Mouse (Mus musculus): ENCODE data around the gene Hacl1. TPM values are rescaled to one million over a fixed set of nuclear protein-coding genes. Genes with fewer than 3 reads are reported as not detected.
"Not testable (repeated sequence)": the region's sequence is repeated elsewhere in the genome, so short reads cannot be mapped to it uniquely, and the experiment has no call there.

Hacl1 gene
- total RNA-seq, 4 experiments from 2014 or later: 5.9 to 7.6 (median 6.4) TPM

- DNase-seq (ENCODE audit: low spot score in 2 of 2): no peak
Measured at GRCm38 (mm10) chr14:31641506-31642155, 545 bp upstream of the Hacl1 start.

- DNase-seq (ENCODE audit: low spot score in 2 of 2): no peak
Measured at GRCm38 (mm10) chr14:31640346-31640889, 668 bp downstream of the Hacl1 start, which contains the start of gene Gm49387. Gm49387 (minus strand) TSS chr14:31640878.

GRCm38 (mm10) chr14:31630677-31631076 is 10.4 kb downstream of the Hacl1 start:
- no peak for DNase-seq (ENCODE audit: low spot score in 2 of 2)

GRCm38 (mm10) chr14:31622748-31623147 is 18.3 kb downstream of the Hacl1 start:
- no peak for DNase-seq (ENCODE audit: low spot score in 2 of 2)

DNA sequence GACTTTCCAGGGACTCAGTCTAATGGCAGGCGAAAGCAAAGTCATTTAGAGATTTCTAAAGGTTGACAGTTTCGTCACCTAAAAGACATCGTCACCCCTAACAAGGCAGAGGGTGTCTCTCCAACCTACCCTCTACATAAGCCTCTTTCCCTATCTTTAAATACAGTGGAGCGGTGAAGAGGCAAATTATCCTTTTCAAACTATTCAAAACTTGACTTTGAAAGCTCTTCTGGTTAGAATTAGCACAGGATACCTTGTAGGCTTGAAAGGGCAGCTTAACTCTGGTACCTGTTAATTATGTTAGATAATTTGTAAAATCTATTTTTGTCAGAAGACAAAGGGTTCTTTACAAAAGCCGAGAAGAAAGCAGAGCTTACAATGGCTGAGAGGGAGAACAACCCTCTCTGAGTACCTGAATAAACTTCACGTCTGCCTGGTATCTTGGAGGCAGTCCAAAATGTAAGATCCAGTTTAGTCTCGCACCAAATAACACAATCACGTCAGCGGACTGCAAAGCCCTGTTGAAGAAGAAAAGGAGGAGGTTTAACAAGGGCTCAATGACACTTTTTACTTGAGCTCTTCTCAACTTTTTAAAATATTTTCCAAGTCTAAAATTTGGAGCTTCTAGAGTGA is 20.4 kb downstream of the Hacl1 start:
- DNase-seq (ENCODE audit: low spot score in 2 of 2): no peak

- DNase-seq (ENCODE audit: low spot score in 2 of 2): no peak
Measured at GRCm38 (mm10) chr14:31617997-31618396, 23.1 kb downstream of the Hacl1 start.

DNA sequence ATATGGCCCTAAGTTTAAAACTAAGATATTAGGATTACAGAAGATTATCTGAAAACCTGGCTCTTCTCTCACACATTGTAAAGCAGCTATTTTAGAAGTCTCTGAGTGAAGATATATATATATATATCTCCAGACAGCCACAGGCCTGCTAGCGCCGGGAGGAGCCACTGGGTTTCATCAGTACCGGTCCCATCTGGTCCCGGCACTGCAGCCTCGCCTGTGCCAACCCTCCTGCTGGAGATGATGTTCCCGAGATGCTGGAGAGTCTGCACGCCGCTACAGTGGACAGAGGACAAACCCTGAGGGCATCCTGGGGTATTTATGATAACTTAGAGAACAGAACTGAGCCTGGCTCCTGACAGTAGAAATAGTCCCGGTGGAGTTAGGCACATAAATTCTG is 23.9 kb downstream of the Hacl1 start:
- DNase-seq (ENCODE audit: low spot score in 2 of 2): no peak

DNA sequence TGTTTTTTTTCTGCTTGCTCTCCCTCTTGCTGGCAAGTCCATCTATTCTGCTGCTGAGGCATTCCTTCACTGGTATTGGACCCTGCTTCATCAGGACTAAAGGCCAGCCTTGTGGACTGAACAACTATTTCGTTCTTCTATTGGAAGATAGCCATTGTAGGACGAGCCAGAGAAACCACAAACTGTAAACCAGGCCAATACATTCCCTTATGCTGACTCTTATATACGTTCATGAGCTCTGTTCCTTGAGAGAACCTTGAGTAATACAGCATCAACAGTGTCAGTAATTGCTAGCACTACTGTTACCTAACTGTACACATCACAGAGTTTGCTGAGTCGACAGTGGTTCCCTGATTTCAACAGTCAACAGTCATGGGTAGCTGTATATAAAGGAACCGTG is 27.4 kb downstream of the Hacl1 start:
- DNase-seq (ENCODE audit: low spot score in 2 of 2): no peak

- DNase-seq (ENCODE audit: low spot score in 2 of 2): no peak
Measured at GRCm38 (mm10) chr14:31611986-31612385, 29.1 kb downstream of the Hacl1 start.

GRCm38 (mm10) chr14:31605514-31605913 is 35.6 kb downstream of the Hacl1 start:
- DNase-seq (ENCODE audit: low spot score in 2 of 2): no peak

DNA sequence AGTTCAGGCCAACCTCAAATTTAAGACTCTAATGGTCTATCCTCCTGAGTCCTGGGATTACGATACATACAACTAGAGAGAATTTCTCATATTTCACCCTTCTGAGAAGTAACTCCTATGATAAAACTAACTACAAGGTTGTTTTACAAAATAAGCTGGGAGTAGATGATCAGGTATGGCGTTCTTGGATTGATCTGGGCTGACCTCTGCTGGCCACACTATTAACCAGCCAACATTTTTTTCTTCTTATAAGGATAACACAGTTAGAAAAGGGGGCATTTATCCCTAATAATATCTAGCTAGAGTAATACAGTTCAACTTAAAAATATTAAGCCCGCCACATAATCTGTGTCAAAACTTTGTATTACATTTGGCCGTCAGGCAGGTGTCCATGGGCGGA is 36.2 kb downstream of the Hacl1 start:
- no peak for DNase-seq (ENCODE audit: low spot score in 2 of 2)

- DNase-seq (ENCODE audit: low spot score in 2 of 2): not testable (repeated sequence)
Measured at GRCm38 (mm10) chr14:31602616-31602979, 38.5 kb downstream of the Hacl1 start.

GRCm38 (mm10) chr14:31601908-31602615 is 39.0 kb downstream of the Hacl1 start:
- DNase-seq (ENCODE audit: low spot score in 2 of 2): no peak

GRCm38 (mm10) chr14:31597446-31597845 is 43.6 kb downstream of the Hacl1 start:
- no peak for DNase-seq (ENCODE audit: low spot score in 2 of 2)

DNA sequence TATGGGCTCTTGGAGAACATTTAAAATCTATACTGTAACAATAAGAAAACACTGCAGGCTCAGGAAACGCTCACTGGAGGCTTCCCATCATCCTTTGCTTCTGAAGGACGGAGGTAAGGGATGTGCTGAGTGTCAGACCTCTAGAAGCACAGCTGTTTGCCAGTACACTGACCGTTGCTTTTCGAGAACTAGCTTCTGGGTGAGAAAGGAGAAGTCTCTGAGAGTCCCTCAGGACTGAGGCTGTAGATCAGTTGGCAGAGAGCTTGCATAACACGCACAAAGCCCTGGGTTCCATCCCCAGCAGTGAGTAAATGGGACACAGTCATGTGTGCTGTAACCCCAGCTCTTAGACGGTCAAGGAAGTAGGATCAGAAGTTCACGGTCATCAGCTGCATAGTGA is 44.7 kb downstream of the Hacl1 start:
- no peak for DNase-seq (ENCODE audit: low spot score in 2 of 2)

- no peak for DNase-seq (ENCODE audit: low spot score in 2 of 2)
Measured at GRCm38 (mm10) chr14:31594693-31595092, 46.4 kb downstream of the Hacl1 start.

GRCm38 (mm10) chr14:31593036-31593435 is 48.0 kb downstream of the Hacl1 start:
- no peak for DNase-seq (ENCODE audit: low spot score in 2 of 2)

- no peak for DNase-seq (ENCODE audit: low spot score in 2 of 2)
Measured at GRCm38 (mm10) chr14:31591243-31591642, 49.8 kb downstream of the Hacl1 start, which contains the start of gene Colq. Colq (minus strand) TSS chr14:31591343.

- DNase-seq (ENCODE audit: low spot score in 2 of 2): no peak
Measured at GRCm38 (mm10) chr14:31586451-31586850, 54.6 kb downstream of the Hacl1 start.

GRCm38 (mm10) chr14:31583082-31583481 is 58.0 kb downstream of the Hacl1 start:
- DNase-seq (ENCODE audit: low spot score in 2 of 2): no peak

GRCm38 (mm10) chr14:31577966-31578735 is 62.9 kb downstream of the Hacl1 start:
- DNase-seq (ENCODE audit: low spot score in 2 of 2): no peak

All from gastrocnemius, adult 8-10 months (tissue).